21 mouse cellular contexts compared by ENCODE assay signal in the genomic region with DNA sequence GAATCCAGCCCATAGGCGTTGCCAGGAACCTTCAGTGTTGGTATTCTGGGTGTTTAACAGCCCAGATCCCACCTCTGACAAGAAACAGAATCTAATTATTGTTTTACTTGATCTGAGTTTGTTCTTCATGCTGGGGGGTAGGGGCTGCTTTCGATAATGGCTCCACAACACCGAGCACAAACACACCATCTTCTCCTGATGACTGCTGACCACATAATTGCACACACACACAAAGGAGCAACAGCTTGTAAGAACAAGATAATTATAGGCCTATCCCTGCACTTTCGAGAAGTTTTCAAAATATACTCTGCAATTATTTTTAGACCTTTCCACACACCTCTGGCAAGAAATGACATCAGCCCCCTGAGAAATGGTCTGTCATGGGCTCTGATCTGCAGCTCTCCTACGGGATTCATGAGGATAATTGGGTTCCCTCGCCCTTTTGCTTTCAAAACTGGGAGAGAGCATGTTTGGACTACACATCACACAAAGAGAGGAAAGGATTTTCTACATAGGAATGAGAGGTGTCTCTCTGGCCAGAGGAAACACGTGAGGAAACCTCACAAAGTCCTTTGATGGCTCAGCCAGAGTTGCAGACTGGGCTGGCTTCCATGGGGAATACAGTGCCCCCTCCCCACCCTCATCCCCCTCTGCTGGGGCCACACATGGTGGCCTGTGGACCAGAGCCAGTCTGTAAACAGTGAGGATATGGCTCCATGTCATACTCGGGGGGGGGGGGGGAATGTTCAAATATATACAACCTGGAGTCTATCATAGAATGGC.
DNase-seq lines count a peak whose midpoint lies in the region; ATAC-seq lines count a peak whose summit lies in the region.
"Had no signal": no experiment of that assay in that cellular context is flagged by ENCODE, and none has a peak within 500 bp of the region (broad histone marks: within the 10 kb centered on the region; RNA-seq: fewer than 3 reads in every experiment).

No protein-coding gene starts in this region.

- H3K4me3 ChIP-seq in forebrain, embryonic 13.5 days = no peak overlapping the region
- no peak overlapping the region for H3K4me3 ChIP-seq in forebrain, embryonic 10.5 days
- H3K4me3 ChIP-seq in hindbrain, embryonic 15.5 days = no peak overlapping the region
- H3K4me3 ChIP-seq in hindbrain, embryonic 10.5 days = no peak overlapping the region
- H3K4me3 ChIP-seq in midbrain, embryonic 15.5 days = no peak overlapping the region
- H3K4me3 ChIP-seq in midbrain, embryonic 10.5 days = no peak overlapping the region
- no peak overlapping the region for H3K4me3 ChIP-seq in liver, embryonic 12.5 days
- H3K4me3 ChIP-seq: erythroblast, embryonic 14.5 days; limb, embryonic 12.5 days; neural tube, embryonic 13.5 days had no signal

- peaks cover 21% of the 10 kb centered on the region for H3K4me1 ChIP-seq in forebrain, embryonic 13.5 days
- H3K4me1 ChIP-seq in forebrain, embryonic 10.5 days = peaks cover 27% of the 10 kb centered on the region
- H3K4me1 ChIP-seq in hindbrain, embryonic 15.5 days (replicated peaks) = peaks cover 8% of the 10 kb centered on the region
- peaks cover 14% of the 10 kb centered on the region for H3K4me1 ChIP-seq in hindbrain, embryonic 10.5 days (replicated peaks)
- peaks cover 18% of the 10 kb centered on the region for H3K4me1 ChIP-seq in midbrain, embryonic 15.5 days
- peaks cover 22% of the 10 kb centered on the region for H3K4me1 ChIP-seq in midbrain, embryonic 10.5 days
- peaks cover 17% of the 10 kb centered on the region for H3K4me1 ChIP-seq in liver, embryonic 12.5 days

- H3K27me3 ChIP-seq in forebrain, embryonic 13.5 days = no peaks in the 10 kb centered on the region
- H3K27me3 ChIP-seq in forebrain, embryonic 10.5 days (ENCODE audit: poor library complexity, severe bottlenecking) = peaks cover 12% of the 10 kb centered on the region
- H3K27me3 ChIP-seq in hindbrain, embryonic 15.5 days = 0 out of 2 replicates have a peak, but pooled peaks cover 3% of the 10 kb centered on the region
- no peaks in the 10 kb centered on the region for H3K27me3 ChIP-seq in hindbrain, embryonic 10.5 days (ENCODE audit: insufficient read depth, poor library complexity, severe bottlenecking)
- no peaks in the 10 kb centered on the region for H3K27me3 ChIP-seq in midbrain, embryonic 15.5 days (replicated peaks)
- peaks cover 6% of the 10 kb centered on the region; the same call in 1 of the 2 replicates for H3K27me3 ChIP-seq in midbrain, embryonic 10.5 days (ENCODE audit: low read depth, poor library complexity, severe bottlenecking)
- H3K27me3 ChIP-seq in liver, embryonic 12.5 days (replicated peaks) = no peaks in the 10 kb centered on the region; the same call in 1 of the 2 replicates
- H3K27me3 ChIP-seq: neural tube, embryonic 13.5 days had no signal

- H3K36me3 ChIP-seq in forebrain, embryonic 13.5 days (ENCODE audit: poor library complexity, severe bottlenecking) = no peaks in the 10 kb centered on the region
- 0 out of 2 replicates have a peak, but pooled peaks cover under 1% of the 10 kb centered on the region for H3K36me3 ChIP-seq in forebrain, embryonic 10.5 days (replicated peaks)
- no peaks in the 10 kb centered on the region for H3K36me3 ChIP-seq in hindbrain, embryonic 15.5 days
- H3K36me3 ChIP-seq in hindbrain, embryonic 10.5 days = no peaks in the 10 kb centered on the region
- H3K36me3 ChIP-seq in midbrain, embryonic 15.5 days (replicated peaks) = no peaks in the 10 kb centered on the region
- no peaks in the 10 kb centered on the region for H3K36me3 ChIP-seq in midbrain, embryonic 10.5 days
- H3K36me3 ChIP-seq in liver, embryonic 12.5 days = no peaks in the 10 kb centered on the region
- H3K36me3 ChIP-seq: G1E; limb, embryonic 12.5 days; neural tube, embryonic 13.5 days had no signal

- no peak overlapping the region for H3K9ac ChIP-seq in forebrain, embryonic 13.5 days
- no peak overlapping the region for H3K9ac ChIP-seq in hindbrain, embryonic 15.5 days
- no peak overlapping the region for H3K9ac ChIP-seq in midbrain, embryonic 15.5 days
- H3K9ac ChIP-seq in liver, embryonic 12.5 days = no peak overlapping the region
- H3K9ac ChIP-seq: limb, embryonic 12.5 days; neural tube, embryonic 13.5 days had no signal

- peak overlapping the region; percentile 6 for H3K27ac ChIP-seq in forebrain, embryonic 13.5 days
- no peak overlapping the region for H3K27ac ChIP-seq in forebrain, embryonic 10.5 days
- no peak overlapping the region for H3K27ac ChIP-seq in hindbrain, embryonic 15.5 days (replicated peaks)
- H3K27ac ChIP-seq in hindbrain, embryonic 10.5 days = no peak overlapping the region
- H3K27ac ChIP-seq in midbrain, embryonic 15.5 days = no peak overlapping the region
- H3K27ac ChIP-seq in midbrain, embryonic 10.5 days (replicated peaks) = no peak overlapping the region
- no peak overlapping the region for H3K27ac ChIP-seq in liver, embryonic 12.5 days
- H3K27ac ChIP-seq: limb, embryonic 12.5 days; neural tube, embryonic 13.5 days had no signal

- 52% methylated on average over 8 of the region's 8 CpGs for WGBS in forebrain, embryonic 13.5 days
- WGBS in forebrain, embryonic 10.5 days = 70% methylated on average over 8 of the region's 8 CpGs
- 54% methylated on average over 8 of the region's 8 CpGs for WGBS in hindbrain, embryonic 15.5 days
- WGBS in hindbrain, embryonic 10.5 days = 66% methylated on average over 8 of the region's 8 CpGs
- WGBS in midbrain, embryonic 15.5 days = 54% methylated on average over 8 of the region's 8 CpGs
- WGBS in midbrain, embryonic 10.5 days = 80% methylated on average over 8 of the region's 8 CpGs
- 52% methylated on average over 8 of the region's 8 CpGs for WGBS in liver, embryonic 12.5 days (ENCODE audit: insufficient replicate concordance)

- no peak overlapping the region for H3K4me2 ChIP-seq in forebrain, embryonic 13.5 days
- no peak overlapping the region for H3K4me2 ChIP-seq in hindbrain, embryonic 15.5 days
- H3K4me2 ChIP-seq in midbrain, embryonic 15.5 days = no peak overlapping the region
- H3K4me2 ChIP-seq in liver, embryonic 12.5 days = no peak overlapping the region
- H3K4me2 ChIP-seq: limb, embryonic 12.5 days; neural tube, embryonic 13.5 days had no signal

- ATAC-seq in forebrain, embryonic 13.5 days = peak; percentile 48; the same call in 1 of the 2 replicates
- ATAC-seq in hindbrain, embryonic 15.5 days (ENCODE audit: low FRiP score, low read depth) = peak; percentile 43; the same call in 1 of the 2 replicates
- peak; percentile 28; the same call in 1 of the 2 replicates for ATAC-seq in midbrain, embryonic 15.5 days (replicated peaks)
- ATAC-seq in liver, embryonic 12.5 days = no peak
- ATAC-seq: CD4-positive, CD25-positive, alpha-beta regulatory T cell, adult 4 months; hindbrain, embryonic 16.5 days had no signal

- no peak for DNase-seq in forebrain, embryonic 10.5 days (ENCODE audit: extremely low spot score, low spot score)
- no peak for DNase-seq in hindbrain, embryonic 10.5 days (ENCODE audit: low spot score)
- DNase-seq in midbrain, embryonic 10.5 days (ENCODE audit: low spot score) = no peak
- no peak for DNase-seq in layer of hippocampus, adult 11-12 months (ENCODE audit: low spot score)
- DNase-seq: adrenal gland, postnatal 36 days; cerebellum, postnatal 10 days; embryo, embryonic 11 days; kidney, adult 11 months; kidney, postnatal 10 days; layer of hippocampus, adult 9-11 months; thymus, postnatal 36 days had no signal

- H3K9me3 ChIP-seq in forebrain, embryonic 13.5 days (replicated peaks) = no peaks in the 10 kb centered on the region
- no peaks in the 10 kb centered on the region; the same call in 1 of the 2 replicates for H3K9me3 ChIP-seq in forebrain, embryonic 10.5 days
- no peaks in the 10 kb centered on the region for H3K9me3 ChIP-seq in hindbrain, embryonic 15.5 days
- H3K9me3 ChIP-seq in hindbrain, embryonic 10.5 days = no peaks in the 10 kb centered on the region
- no peaks in the 10 kb centered on the region for H3K9me3 ChIP-seq in midbrain, embryonic 15.5 days
- H3K9me3 ChIP-seq in midbrain, embryonic 10.5 days (replicated peaks) = no peaks in the 10 kb centered on the region
- no peaks in the 10 kb centered on the region for H3K9me3 ChIP-seq in liver, embryonic 12.5 days (replicated peaks)
- H3K9me3 ChIP-seq: G1E; neural tube, embryonic 13.5 days had no signal
